Mouse (Mus musculus): ENCODE measurements around the gene Ift140.

Ift140 gene

GRCm38 (mm10) chr17:25077771-25078372 is 62.0 kb downstream of the Ift140 start:
- peak; percentile 59 to 67 for DNase-seq

DNA sequence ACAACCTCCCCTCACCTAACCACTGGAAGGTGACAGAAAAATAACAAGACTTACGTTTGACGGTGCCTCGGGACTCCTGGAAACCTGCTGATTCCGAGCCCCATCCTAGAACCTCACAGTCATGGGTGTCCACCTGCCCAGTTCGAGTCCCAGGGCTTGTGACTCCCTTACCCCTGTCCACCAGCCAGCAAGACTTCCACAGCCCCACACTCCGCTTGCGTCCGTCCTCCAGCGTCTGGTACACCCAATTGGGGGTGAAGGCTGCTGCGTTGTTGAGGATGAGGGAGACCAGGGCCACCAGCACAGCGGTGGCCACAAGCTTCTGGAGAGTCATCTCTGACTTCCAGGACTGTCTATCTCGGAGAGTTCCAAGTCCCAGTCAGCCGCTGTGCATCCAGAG is 64.3 kb downstream of the Ift140 start:
- DNase-seq: no peak

DNA sequence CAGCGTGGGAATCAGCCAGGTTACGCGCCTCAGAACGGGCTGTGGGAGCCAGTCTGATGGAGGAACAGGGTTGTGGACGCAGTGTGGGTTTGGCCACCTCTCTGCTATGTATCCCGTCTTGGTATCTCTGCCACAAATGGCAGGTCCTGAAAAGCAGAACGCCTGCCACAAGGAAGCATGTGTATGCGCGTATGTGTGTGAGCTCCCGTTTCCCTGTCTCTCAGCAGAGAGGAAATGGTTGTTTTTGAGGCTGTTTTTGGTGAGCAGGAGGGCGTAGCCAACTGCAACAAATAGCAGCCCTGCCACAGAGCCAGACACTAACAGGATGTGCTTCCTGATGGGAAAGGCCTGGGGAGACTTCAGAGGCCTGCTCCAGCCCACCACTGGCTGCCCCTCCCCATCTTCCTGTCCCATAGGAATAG is 65.1 kb downstream of the Ift140 start:
- no peak for DNase-seq

- DNase-seq: no peak
Measured at GRCm38 (mm10) chr17:25082081-25082847, 66.4 kb downstream of the Ift140 start.

DNA sequence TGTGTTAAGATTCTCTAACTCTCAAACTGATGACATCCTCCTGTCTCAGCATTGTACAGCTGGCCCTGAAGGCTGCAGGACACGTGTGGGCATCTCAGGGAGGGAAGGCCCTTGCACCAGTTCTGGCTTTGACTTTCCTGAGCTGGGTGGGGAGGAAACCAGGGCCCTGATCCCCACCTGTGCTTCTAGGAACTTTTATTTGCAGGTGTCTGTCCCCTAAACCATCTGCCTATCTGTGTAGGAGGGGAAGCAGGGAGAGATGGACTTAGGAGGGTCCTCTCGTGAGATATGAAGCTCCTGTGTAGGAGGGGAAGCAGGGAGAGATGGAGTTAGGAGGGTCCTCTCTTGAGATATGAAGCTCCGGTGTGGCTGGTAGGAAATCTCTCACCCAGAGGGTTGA is 67.0 kb downstream of the Ift140 start:
- DNase-seq: no peak

- DNase-seq: no peak
Measured at GRCm38 (mm10) chr17:25083444-25083931, 67.6 kb downstream of the Ift140 start, which contains the start of gene Tmem204. Tmem204 (minus strand) TSS chr17:25083591.

- DNase-seq: no peak
Measured at GRCm38 (mm10) chr17:25084835-25085385, 69.0 kb downstream of the Ift140 start.

DNA sequence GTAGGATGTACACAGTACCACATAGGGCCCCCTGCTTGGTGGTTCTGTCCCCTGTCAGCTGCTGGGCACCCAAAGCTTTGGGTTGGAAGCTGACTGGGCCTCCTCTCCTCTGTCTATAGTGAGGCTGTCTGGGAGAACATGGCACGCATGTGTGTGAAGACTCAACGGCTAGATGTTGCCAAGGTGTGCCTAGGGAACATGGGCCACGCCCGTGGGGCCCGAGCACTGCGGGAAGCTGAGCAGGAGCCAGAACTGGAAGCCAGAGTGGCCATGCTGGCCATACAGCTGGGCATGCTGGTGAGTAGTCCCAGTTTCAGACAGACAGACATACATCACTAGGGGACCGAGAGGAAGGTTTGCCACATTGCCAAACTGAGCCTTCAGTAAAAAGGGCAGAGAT is 70.8 kb downstream of the Ift140 start:
- DNase-seq: no peak

DNA sequence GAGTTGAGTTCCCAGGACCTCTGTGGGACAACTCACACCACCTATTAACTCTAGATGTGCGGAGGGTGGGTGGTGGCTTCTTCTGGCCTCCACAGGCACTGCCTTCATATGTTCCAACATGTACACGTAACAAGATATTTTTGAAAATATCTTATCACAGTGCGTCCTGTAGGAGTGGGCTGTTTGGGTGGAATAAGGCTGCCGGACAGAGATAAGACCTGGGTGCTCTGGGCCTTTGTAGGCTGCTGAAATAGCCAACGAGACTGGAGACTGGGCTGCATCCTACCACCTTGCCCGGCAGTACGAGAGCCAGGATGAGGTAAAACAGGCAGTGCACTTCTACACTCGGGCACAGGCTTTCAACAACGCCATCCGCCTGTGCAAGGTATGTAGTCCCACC is 73.3 kb downstream of the Ift140 start:
- DNase-seq: no peak

GRCm38 (mm10) chr17:25090450-25090849 is 74.6 kb downstream of the Ift140 start:
- no peak for DNase-seq

- peak; percentile 49 to 58 for DNase-seq
Measured at GRCm38 (mm10) chr17:25096221-25096620, 80.3 kb downstream of the Ift140 start.

- no peak for DNase-seq
Measured at GRCm38 (mm10) chr17:25100052-25100451, 84.2 kb downstream of the Ift140 start.

DNA sequence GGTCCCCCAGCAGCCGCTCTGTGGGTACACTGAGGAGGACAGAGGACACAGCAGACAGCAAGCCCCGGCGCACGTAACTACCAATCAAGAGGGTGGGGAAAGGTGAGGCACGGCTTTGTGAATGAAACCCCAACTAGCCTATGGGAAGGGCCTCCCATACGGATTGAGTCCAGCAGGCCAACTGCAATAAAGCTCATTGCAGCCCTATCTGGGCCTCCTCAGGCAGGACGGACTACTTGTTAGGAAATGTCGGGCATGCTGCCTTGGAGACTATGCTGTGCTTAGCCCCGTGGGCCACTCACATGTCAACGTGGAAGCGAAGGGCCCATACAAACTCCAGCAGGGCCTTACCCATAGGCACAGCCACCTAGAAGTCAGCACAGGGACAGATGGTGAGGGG is 85.5 kb downstream of the Ift140 start:
- no peak for DNase-seq

DNA sequence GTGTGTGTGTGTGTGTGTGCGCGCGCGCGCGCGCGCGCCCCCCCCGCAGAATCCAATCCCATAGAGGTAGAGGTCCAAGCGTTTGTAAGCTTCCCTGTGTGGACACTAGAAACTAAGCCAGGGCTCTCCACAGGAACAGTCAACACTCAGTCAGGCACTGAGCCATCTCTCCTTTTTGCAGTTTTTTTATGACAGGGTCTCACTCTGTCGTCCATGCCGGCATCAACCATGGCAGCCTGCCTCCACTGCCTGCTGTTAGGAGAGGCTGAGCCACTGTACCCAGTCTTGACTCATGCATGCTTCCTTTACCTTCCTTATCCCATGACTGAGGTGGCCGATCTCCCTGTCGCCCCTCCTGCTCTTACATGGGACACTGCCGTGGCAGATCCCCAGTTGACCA is 91.9 kb downstream of the Ift140 start:
- DNase-seq: peak in 1 of 2 experiments; percentile 30

DNA sequence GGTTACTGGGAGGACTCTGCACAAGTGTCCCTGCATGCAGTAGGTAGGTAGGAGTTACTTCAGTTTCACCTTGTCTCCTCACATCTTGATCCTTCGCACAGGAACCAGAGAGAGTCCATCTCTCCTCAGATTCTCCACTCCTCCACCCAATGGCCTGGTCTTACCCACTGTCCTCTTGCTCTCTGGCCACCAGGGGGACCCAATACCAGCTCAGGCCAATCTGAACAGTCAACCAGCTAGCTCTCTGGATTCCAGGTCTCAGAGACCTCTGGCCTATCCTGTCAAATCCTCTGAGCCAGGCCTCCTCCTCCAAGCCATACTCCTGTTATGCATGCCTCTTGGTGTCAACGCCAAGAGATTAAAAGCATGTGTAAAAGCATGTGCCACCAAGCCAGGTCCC is 93.7 kb downstream of the Ift140 start:
- peak; percentile 54 to 59 for DNase-seq

GRCm38 (mm10) chr17:25110590-25110989 is 94.7 kb downstream of the Ift140 start:
- DNase-seq: no peak

GRCm38 (mm10) chr17:25111220-25111619 is 95.3 kb downstream of the Ift140 start:
- no peak for DNase-seq

DNA sequence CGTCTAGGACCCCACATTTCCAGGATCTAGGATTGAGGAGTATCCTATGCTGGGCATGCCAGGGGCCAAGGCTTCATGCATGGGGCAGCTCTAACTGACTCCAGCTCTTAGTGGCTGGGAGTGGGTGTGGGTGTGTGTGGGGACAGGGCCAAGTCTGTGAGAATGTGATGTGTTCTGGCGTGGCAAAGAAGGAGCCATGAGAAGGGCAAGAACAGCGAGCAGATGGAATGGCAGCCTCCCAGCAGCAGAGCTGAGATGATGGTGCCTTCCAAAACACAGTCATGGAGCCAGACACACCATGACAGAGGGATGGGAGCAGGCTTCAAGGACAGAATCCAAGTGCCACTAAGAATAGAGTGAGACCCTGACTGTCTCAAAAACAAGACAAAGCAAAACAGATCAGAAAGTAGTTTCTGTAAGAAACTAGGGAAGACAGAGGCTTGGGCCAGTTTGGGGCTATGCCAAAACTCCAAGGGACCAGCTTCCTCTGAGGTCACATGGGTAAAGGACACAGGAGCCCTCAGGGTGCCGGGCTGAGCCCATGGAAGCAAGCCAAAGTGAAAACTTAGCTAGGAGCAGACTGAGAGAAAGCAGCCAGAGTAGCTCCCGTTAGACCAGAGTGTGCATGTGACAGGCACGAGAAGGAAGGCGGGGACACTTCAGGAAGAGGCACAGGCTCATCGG is 96.0 kb downstream of the Ift140 start:
- DNase-seq: peak; percentile 78 to 79

- no peak for DNase-seq
Measured at GRCm38 (mm10) chr17:25112423-25112810, 96.5 kb downstream of the Ift140 start.

DNA sequence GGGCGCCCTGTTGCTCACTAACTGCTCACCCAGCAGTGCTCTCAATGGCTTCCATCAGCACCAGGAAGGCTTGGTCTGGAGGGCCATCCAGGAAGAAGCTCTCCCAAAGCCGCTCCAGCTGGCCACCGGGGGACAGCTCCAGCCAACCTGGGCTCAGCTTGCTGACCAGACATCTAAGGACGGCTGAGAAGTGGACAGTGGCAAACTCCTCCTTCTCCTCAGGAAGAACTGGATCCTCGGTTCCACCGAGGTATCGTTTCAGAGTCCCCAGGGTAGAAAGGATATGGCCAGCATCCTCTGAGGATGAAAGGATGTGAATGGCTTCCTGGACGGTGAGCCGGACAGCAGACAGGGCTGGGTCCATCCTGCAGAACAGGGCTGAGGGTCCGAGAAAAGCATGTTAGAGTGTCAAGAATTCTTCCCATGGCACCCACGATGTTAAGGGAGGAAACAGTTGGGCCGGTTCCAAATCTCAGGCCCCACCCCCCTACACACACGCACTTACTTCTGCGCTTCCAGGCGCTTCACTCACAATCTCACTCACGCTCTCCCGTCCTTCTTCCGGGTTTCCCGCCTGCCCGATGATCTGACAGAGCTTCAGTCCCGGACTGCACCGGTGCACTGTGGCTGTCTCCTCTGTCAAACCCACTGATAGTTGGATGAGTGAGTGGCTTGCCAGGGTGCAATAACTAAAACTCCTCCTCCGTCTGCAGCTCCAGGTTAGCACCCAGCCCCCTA is 99.2 kb downstream of the Ift140 start:
- peak in 1 of 2 experiments; percentile 26 for DNase-seq

DNA sequence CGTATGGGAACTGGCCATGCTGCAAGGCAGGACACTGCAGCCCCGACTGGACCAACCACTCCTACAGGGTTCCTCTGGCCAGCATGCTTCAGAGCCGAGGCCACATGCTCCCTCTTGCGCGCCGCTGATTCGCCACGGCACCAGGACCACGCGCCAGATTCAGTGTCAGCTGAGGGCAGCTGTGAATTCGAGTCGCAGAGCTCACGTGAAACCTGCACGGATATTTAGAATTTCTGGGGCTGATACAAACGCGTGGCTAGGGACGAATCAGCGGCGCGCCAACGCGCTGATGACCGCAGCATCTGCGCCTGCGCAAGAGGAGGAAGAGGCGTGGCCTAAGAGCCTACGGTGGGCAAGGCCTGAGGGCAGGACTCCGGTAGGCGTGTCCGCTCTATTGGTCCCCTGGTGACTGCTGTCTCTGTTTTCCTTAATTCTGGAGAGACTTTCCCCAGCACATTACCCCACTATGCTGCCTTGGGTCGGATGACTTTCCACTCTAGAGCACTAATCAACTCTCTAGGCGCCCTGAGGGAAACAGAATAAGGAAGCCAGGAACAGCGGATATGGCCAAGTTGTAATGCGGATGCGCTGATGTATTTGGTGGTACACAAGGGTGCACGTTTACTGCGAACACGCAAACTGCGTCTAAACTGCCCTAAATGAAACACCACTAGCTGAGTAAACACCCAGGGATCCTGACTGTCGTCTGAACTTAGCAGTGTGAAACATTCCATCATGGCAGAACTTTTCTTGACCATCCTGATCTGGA is 100.0 kb downstream of the Ift140 start, which contains the start of gene Telo2:
Gene Telo2 (minus strand): TSS at position 304 of the 769 bp plus-strand sequence.
- DNase-seq: peak; percentile 93 to 94

DNA sequence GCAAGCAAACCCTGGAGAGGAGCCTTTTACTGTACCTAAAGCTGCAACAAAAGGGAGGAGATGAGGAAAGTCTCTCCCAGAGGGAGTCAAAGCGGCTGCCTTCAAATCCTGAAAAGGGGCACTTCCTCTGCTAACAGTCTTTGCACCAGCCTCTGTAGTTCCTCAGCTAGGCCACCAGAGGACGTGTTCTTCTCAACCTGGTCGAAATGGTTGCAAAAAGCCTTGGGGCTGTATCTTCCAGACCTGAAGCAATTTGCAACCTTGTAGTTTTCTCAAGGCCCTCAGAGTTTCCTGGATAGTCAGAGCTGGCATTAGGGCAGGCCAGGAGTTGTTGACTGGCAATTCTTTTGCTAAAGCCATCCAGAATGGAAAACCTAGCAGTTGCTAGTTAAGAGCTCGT is 101.4 kb downstream of the Ift140 start:
- no peak for DNase-seq

All from cerebellum, postnatal 36 days (tissue).